Mouse (Mus musculus) lung, postnatal 36 days (tissue): Measurements from ENCODE around the gene Rem1.

ENCODE experiments used
- DNase-seq: peaks from one replicate; pipeline ENCODE4 v3.0.0; 2022; ENCODE audit warnings: mixed read lengths

Gene Rem1

GRCm38 (mm10) chr2:152626774-152627591 is at the start of gene Rem1:
TSS of gene Rem1 (plus strand) at chr2:152626951.
- no peak for DNase-seq

- no peak for DNase-seq
These were observed 46.6 kb upstream of the Rem1 start, which contains the start of gene Defb19 for GRCm38 (mm10) chr2:152580107-152580506. TSS of gene Defb19 (minus strand) at chr2:152580312.

GRCm38 (mm10) chr2:152580612-152581011 is 46.1 kb upstream of the Rem1 start:
- no peak for DNase-seq

GRCm38 (mm10) chr2:152586926-152587560 is 39.7 kb upstream of the Rem1 start:
- DNase-seq, result peak; percentile 13

- no peak for DNase-seq
These were observed 38.3 kb upstream of the Rem1 start for GRCm38 (mm10) chr2:152588450-152588849.

GRCm38 (mm10) chr2:152589021-152589420 is 37.7 kb upstream of the Rem1 start:
- no peak for DNase-seq

- no peak for DNase-seq
These were observed 27.5 kb upstream of the Rem1 start, which contains the start of gene Defb45 for GRCm38 (mm10) chr2:152599299-152599698. TSS of gene Defb45 (minus strand) at chr2:152599399.

- DNase-seq, result no peak
These were observed 26.7 kb upstream of the Rem1 start for GRCm38 (mm10) chr2:152600076-152600475.

- DNase-seq, result no peak
These were observed 25.3 kb upstream of the Rem1 start for GRCm38 (mm10) chr2:152601275-152601960.

GRCm38 (mm10) chr2:152604057-152604456 is 22.7 kb upstream of the Rem1 start, which contains the start of gene Defb36:
TSS of gene Defb36 (plus strand) at chr2:152604327.
- DNase-seq, result peak; percentile 49

- DNase-seq, result no peak
These were observed 19.0 kb upstream of the Rem1 start for GRCm38 (mm10) chr2:152607746-152608145.

- DNase-seq, result no peak
These were observed 18.0 kb upstream of the Rem1 start for GRCm38 (mm10) chr2:152608719-152609118.

GRCm38 (mm10) chr2:152612193-152612592 is 14.6 kb upstream of the Rem1 start:
- no peak for DNase-seq

GRCm38 (mm10) chr2:152615563-152615962 is 11.2 kb upstream of the Rem1 start:
- DNase-seq, result peak; percentile 76

GRCm38 (mm10) chr2:152616470-152616869 is 10.3 kb upstream of the Rem1 start:
- no peak for DNase-seq

- no peak for DNase-seq
These were observed 9.4 kb upstream of the Rem1 start for GRCm38 (mm10) chr2:152617374-152617773.

- DNase-seq, result peak; percentile 58
These were observed 6.2 kb upstream of the Rem1 start for GRCm38 (mm10) chr2:152620367-152621134.

- DNase-seq, result no peak
These were observed 4.6 kb upstream of the Rem1 start for GRCm38 (mm10) chr2:152622151-152622550.

GRCm38 (mm10) chr2:152622953-152623352 is 3.8 kb upstream of the Rem1 start, which contains the start of gene Defb25:
TSS of gene Defb25 (minus strand) at chr2:152623053.
- DNase-seq, result no peak

- DNase-seq, result no peak
These were observed 2.2 kb upstream of the Rem1 start for GRCm38 (mm10) chr2:152624566-152624965.

- DNase-seq, result no peak
These were observed 1.5 kb upstream of the Rem1 start for GRCm38 (mm10) chr2:152625256-152625655.

GRCm38 (mm10) chr2:152628066-152628465 is 1.3 kb downstream of the Rem1 start:
- DNase-seq, result no peak

GRCm38 (mm10) chr2:152629239-152629638 is 2.5 kb downstream of the Rem1 start:
- DNase-seq, result no peak
